Mouse (Mus musculus): ENCODE results near the gene Skiv2l.

DNA sequence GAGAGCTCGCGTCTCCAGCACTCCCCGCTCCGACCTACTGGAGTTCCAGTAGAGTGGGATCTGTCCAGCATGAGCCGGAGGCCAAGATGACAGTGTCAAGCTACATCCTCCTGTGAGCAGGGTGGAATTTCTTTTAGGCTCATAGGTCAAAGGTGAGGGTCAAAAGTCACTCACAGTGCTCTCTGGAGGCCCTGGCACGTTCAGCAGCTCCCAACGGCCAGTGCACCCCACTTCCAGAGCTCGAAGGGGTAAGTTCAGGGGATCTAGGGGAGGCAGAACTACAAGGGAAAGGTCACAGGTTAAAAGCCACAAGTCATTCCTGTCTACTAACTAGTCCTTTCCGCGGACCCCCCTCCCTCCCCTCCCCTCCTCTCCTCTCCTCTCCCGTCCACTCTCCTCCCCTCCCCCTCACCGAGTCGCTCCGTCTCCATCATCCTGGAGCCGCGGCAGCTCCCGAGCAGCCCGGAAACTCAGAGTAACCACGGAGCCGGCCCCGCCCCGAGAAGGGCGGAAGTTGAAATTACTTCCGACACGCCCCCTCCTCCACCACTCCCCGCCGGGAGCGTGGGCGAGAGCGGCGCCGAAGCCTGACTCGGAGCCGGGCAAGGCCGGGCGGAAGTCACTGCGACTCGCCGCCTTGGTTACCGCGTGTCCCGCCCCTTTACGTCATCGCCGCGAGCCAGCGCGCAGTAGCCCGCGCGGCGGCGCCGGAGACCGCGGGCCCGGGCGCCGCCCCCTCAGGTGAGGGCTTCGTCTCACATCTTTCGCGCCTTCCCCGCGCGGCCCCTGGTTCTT lies at the start of gene Skiv2l, which contains the start of gene Nelfe:
- TF ChIP-seq CTCF (conservative IDR thresholded peaks at IDR 0.05; ENCODE audit: low read length) (no peak), POU5F1 (IDR thresholded peaks at IDR 0.05; ENCODE audit: borderline replicate concordance, low read length) (no peak)
